Mouse (Mus musculus) spleen, adult 12 weeks (tissue): ENCODE measurements around the gene Kcnab3.
"Not testable (repeated sequence)": the region's sequence is repeated elsewhere in the genome, so short reads cannot be mapped to it uniquely, and the experiment has no call there.

Experiments
- DNase-seq: peaks from one replicate; pipeline ENCODE4 v3.0.0; 2022; ENCODE audit warnings: low spot score

Gene Kcnab3

GRCm38 (mm10) chr11:69325628-69326407 lies at the start of gene Kcnab3:
Gene Kcnab3, plus strand, starts transcription at chr11:69326258.
- DNase-seq, result peak; percentile 78

- no peak for DNase-seq
Observed at GRCm38 (mm10) chr11:69277267-69277666, 48.8 kb upstream of the Kcnab3 start.

- DNase-seq, result no peak
Observed at GRCm38 (mm10) chr11:69291111-69291510, 34.9 kb upstream of the Kcnab3 start.

GRCm38 (mm10) chr11:69295286-69295685 lies 30.8 kb upstream of the Kcnab3 start:
- DNase-seq, result no peak

- no peak for DNase-seq
Observed at GRCm38 (mm10) chr11:69297799-69298198, 28.3 kb upstream of the Kcnab3 start.

- DNase-seq, result no peak
Observed at GRCm38 (mm10) chr11:69298231-69298630, 27.8 kb upstream of the Kcnab3 start.

- DNase-seq, result no peak
Observed at GRCm38 (mm10) chr11:69302817-69303216, 23.2 kb upstream of the Kcnab3 start.

GRCm38 (mm10) chr11:69305291-69305690 lies 20.8 kb upstream of the Kcnab3 start:
- no peak for DNase-seq

- DNase-seq, result no peak
Observed at GRCm38 (mm10) chr11:69306039-69306438, 20.0 kb upstream of the Kcnab3 start.

- no peak for DNase-seq
Observed at GRCm38 (mm10) chr11:69311266-69311665, 14.8 kb upstream of the Kcnab3 start.

GRCm38 (mm10) chr11:69316361-69316760 lies 9.7 kb upstream of the Kcnab3 start:
- no peak for DNase-seq

GRCm38 (mm10) chr11:69318000-69318399 lies 8.1 kb upstream of the Kcnab3 start:
- DNase-seq, result not testable (repeated sequence)

- no peak for DNase-seq
Observed at GRCm38 (mm10) chr11:69321580-69321979, 4.5 kb upstream of the Kcnab3 start.

- DNase-seq, result no peak
Observed at GRCm38 (mm10) chr11:69322010-69322409, 4.0 kb upstream of the Kcnab3 start.

- peak; percentile 22 for DNase-seq
Observed at GRCm38 (mm10) chr11:69322693-69323471, 3.2 kb upstream of the Kcnab3 start.

GRCm38 (mm10) chr11:69323667-69324111 lies 2.4 kb upstream of the Kcnab3 start, which contains the start of the genes Cntrob and Trappc1:
Gene Cntrob, minus strand, starts transcription at chr11:69323775.
Gene Trappc1, plus strand, starts transcription at chr11:69323980.
- DNase-seq, result peak; percentile 97

GRCm38 (mm10) chr11:69324749-69325148 lies 1.3 kb upstream of the Kcnab3 start:
- no peak for DNase-seq

- DNase-seq, result no peak
Observed at GRCm38 (mm10) chr11:69326408-69327156, 524 bp downstream of the Kcnab3 start.

GRCm38 (mm10) chr11:69327157-69327442 lies 1.0 kb downstream of the Kcnab3 start:
- DNase-seq, result no peak

GRCm38 (mm10) chr11:69327648-69328047 lies 1.6 kb downstream of the Kcnab3 start:
- DNase-seq, result no peak

GRCm38 (mm10) chr11:69328517-69328916 lies 2.5 kb downstream of the Kcnab3 start:
- no peak for DNase-seq

GRCm38 (mm10) chr11:69331152-69331551 lies 5.1 kb downstream of the Kcnab3 start:
- no peak for DNase-seq
